Mouse (Mus musculus): ENCODE results near the gene Wnt5b. TPM values are rescaled to one million over a fixed set of nuclear protein-coding genes. Genes with fewer than 3 reads are reported as not detected.

Gene Wnt5b
- total RNA-seq, 1 experiment, result 3.5 TPM

- DNase-seq (ENCODE audit: low read depth, low spot score), result no peak
- Histone ChIP-seq H3K9ac (ENCODE audit: insufficient read depth, low read depth, low read length, poor library complexity, severe bottlenecking) (no peak overlapping the region), H3K27ac (ENCODE audit: insufficient read depth, low read depth, low read length, poor library complexity, severe bottlenecking) (no peak overlapping the region), H3K36me3 (ENCODE audit: control insufficient read depth, insufficient read depth, low read length, poor library complexity, severe bottlenecking) (peaks cover 14% of the 10 kb centered on the region), H3K4me1 (ENCODE audit: control insufficient read depth in 2 of 2, insufficient read depth in 2 of 2, low read length in 2 of 2, poor library complexity in 1 of 2) (peaks cover 0 to 7% of the 10 kb centered on the region in 2 experiments; a peak in 2 of 4 replicates), H3K4me3 (ENCODE audit: insufficient read depth in 1 of 2, low read depth in 1 of 2, low read length in 2 of 2, poor library complexity in 1 of 2, severe bottlenecking in 1 of 2) (no peak overlapping the region), H3K9me3 (ENCODE audit: control insufficient read depth, insufficient read depth, low read depth, low read length) (no peaks in the 10 kb centered on the region)
- in situ Hi-C loops (cut with MboI; ENCODE audit: low sequenced_read_pairs in 2 of 2, unreplicated experiment in 2 of 2), result no loop called here
- TF ChIP-seq MAFK (IDR thresholded peaks at IDR 0.05; ENCODE audit: insufficient read depth, low read depth, low read length) (peak; percentile 63; the same call in 1 of the 2 replicates), ZC3H11A (IDR thresholded peaks at IDR 0.05; ENCODE audit: borderline replicate concordance, low read depth, low read length) (no peak), ZNF384 (IDR thresholded peaks at IDR 0.05; ENCODE audit: low read depth, low read length) (no peak), CHD2 (IDR thresholded peaks at IDR 0.05; ENCODE audit: low read depth, low read length) (no peak), HCFC1 (IDR thresholded peaks at IDR 0.05; ENCODE audit: borderline replicate concordance, insufficient read depth, low read length) (no peak)
Observed at GRCm38 (mm10) chr6:119402976-119403375, 141.2 kb downstream of the Wnt5b start.

DNA sequence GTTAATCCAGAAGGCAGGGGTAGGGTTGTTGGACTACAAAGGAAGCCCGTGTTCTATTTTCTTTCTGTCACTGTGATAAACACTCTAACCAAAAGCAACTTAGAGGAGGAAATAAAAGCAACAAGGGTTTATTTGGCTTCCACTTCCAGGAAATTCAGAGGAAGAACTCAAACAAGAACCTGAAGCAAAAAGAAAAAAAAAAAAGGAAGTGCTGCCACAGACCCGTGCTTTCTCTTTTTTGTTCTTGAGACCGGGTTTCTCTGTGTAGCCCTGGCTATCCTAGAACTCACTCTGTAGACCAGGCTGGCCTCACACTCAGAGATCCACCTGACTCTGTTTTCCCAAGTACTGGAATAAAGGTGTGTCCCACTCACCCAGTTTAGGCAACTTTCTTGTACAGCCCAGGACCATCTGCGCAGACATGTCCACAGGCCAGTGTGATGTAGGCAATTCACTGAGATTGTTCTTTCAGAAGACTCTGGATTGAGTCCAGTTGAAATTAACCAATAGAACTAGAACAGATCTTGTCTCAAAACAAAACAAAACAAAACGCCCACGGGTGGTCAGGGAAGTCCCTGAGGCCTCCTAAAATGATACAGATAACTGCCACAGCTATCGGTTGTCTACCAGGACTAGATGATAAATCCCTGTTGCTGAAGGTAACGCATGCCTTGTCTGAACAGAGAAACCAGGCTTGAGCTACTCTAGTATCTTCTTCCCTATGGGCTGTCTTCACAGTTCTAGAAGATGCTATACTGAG lies 142.4 kb downstream of the Wnt5b start:
- TF ChIP-seq CHD2 (IDR thresholded peaks at IDR 0.05; ENCODE audit: low read depth, low read length) (no peak), ZNF384 (IDR thresholded peaks at IDR 0.05; ENCODE audit: low read depth, low read length) (no peak), ZC3H11A (IDR thresholded peaks at IDR 0.05; ENCODE audit: borderline replicate concordance, low read depth, low read length) (no peak), HCFC1 (IDR thresholded peaks at IDR 0.05; ENCODE audit: borderline replicate concordance, insufficient read depth, low read length) (no peak), MAFK (IDR thresholded peaks at IDR 0.05; ENCODE audit: insufficient read depth, low read depth, low read length) (no peak)
- DNase-seq (ENCODE audit: low read depth, low spot score), result no peak
- H3K9me3 ChIP-seq (ENCODE audit: control insufficient read depth, insufficient read depth, low read depth, low read length), result no peaks in the 10 kb centered on the region
- H3K36me3 ChIP-seq (ENCODE audit: control insufficient read depth, insufficient read depth, low read length, poor library complexity, severe bottlenecking), result peaks cover 19% of the 10 kb centered on the region
- H3K27ac ChIP-seq (ENCODE audit: insufficient read depth, low read depth, low read length, poor library complexity, severe bottlenecking), result no peak overlapping the region
- peaks cover 0 to 4% of the 10 kb centered on the region in 2 experiments; a peak in 1 of 4 replicates for H3K4me1 ChIP-seq (ENCODE audit: control insufficient read depth in 2 of 2, insufficient read depth in 2 of 2, low read length in 2 of 2, poor library complexity in 1 of 2)
- H3K9ac ChIP-seq (ENCODE audit: insufficient read depth, low read depth, low read length, poor library complexity, severe bottlenecking), result no peak overlapping the region
- in situ Hi-C loops (cut with MboI; ENCODE audit: low sequenced_read_pairs in 2 of 2, unreplicated experiment in 2 of 2), result no loop called here
- H3K4me3 ChIP-seq (ENCODE audit: insufficient read depth in 1 of 2, low read depth in 1 of 2, low read length in 2 of 2, poor library complexity in 1 of 2, severe bottlenecking in 1 of 2), result no peak overlapping the region

GRCm38 (mm10) chr6:119400649-119401048 lies 143.5 kb downstream of the Wnt5b start:
- no peak for TF ChIP-seq ZNF384 (IDR thresholded peaks at IDR 0.05; ENCODE audit: low read depth, low read length)
- no peak for TF ChIP-seq HCFC1 (IDR thresholded peaks at IDR 0.05; ENCODE audit: borderline replicate concordance, insufficient read depth, low read length)
- TF ChIP-seq MAFK (IDR thresholded peaks at IDR 0.05; ENCODE audit: insufficient read depth, low read depth, low read length), result no peak
- TF ChIP-seq ZC3H11A (IDR thresholded peaks at IDR 0.05; ENCODE audit: borderline replicate concordance, low read depth, low read length), result no peak
- TF ChIP-seq CHD2 (IDR thresholded peaks at IDR 0.05; ENCODE audit: low read depth, low read length), result no peak
- DNase-seq (ENCODE audit: low read depth, low spot score), result no peak
- Histone ChIP-seq H3K27ac (ENCODE audit: insufficient read depth, low read depth, low read length, poor library complexity, severe bottlenecking) (no peak overlapping the region), H3K9ac (ENCODE audit: insufficient read depth, low read depth, low read length, poor library complexity, severe bottlenecking) (no peak overlapping the region), H3K36me3 (ENCODE audit: control insufficient read depth, insufficient read depth, low read length, poor library complexity, severe bottlenecking) (peaks cover 15% of the 10 kb centered on the region), H3K4me3 (ENCODE audit: insufficient read depth in 1 of 2, low read depth in 1 of 2, low read length in 2 of 2, poor library complexity in 1 of 2, severe bottlenecking in 1 of 2) (no peak overlapping the region), H3K9me3 (ENCODE audit: control insufficient read depth, insufficient read depth, low read depth, low read length) (no peaks in the 10 kb centered on the region), H3K4me1 (ENCODE audit: control insufficient read depth in 2 of 2, insufficient read depth in 2 of 2, low read length in 2 of 2, poor library complexity in 1 of 2) (peaks cover 0 to 7% of the 10 kb centered on the region in 2 experiments; a peak in 2 of 4 replicates)
- in situ Hi-C loops (cut with MboI; ENCODE audit: low sequenced_read_pairs in 2 of 2, unreplicated experiment in 2 of 2), result no loop called here

GRCm38 (mm10) chr6:119399371-119399770 lies 144.8 kb downstream of the Wnt5b start:
- H3K27ac ChIP-seq (ENCODE audit: insufficient read depth, low read depth, low read length, poor library complexity, severe bottlenecking), result no peak overlapping the region
- H3K9ac ChIP-seq (ENCODE audit: insufficient read depth, low read depth, low read length, poor library complexity, severe bottlenecking), result no peak overlapping the region
- in situ Hi-C loops (cut with MboI; ENCODE audit: low sequenced_read_pairs in 2 of 2, unreplicated experiment in 2 of 2), result no loop called here

More at GRCm38 (mm10) chr6:119399371-119399770, 144.8 kb downstream of the Wnt5b start:
- no peaks in the 10 kb centered on the region for H3K9me3 ChIP-seq (ENCODE audit: control insufficient read depth, insufficient read depth, low read depth, low read length)
- DNase-seq (ENCODE audit: low read depth, low spot score), result no peak
- peaks cover 13% of the 10 kb centered on the region for H3K36me3 ChIP-seq (ENCODE audit: control insufficient read depth, insufficient read depth, low read length, poor library complexity, severe bottlenecking)
- peaks cover 0 to 7% of the 10 kb centered on the region in 2 experiments; a peak in 2 of 4 replicates for H3K4me1 ChIP-seq (ENCODE audit: control insufficient read depth in 2 of 2, insufficient read depth in 2 of 2, low read length in 2 of 2, poor library complexity in 1 of 2)
- TF ChIP-seq CHD2 (IDR thresholded peaks at IDR 0.05; ENCODE audit: low read depth, low read length) (no peak), MAFK (IDR thresholded peaks at IDR 0.05; ENCODE audit: insufficient read depth, low read depth, low read length) (no peak), ZNF384 (IDR thresholded peaks at IDR 0.05; ENCODE audit: low read depth, low read length) (no peak), ZC3H11A (IDR thresholded peaks at IDR 0.05; ENCODE audit: borderline replicate concordance, low read depth, low read length) (no peak), HCFC1 (IDR thresholded peaks at IDR 0.05; ENCODE audit: borderline replicate concordance, insufficient read depth, low read length) (no peak)
- no peak overlapping the region for H3K4me3 ChIP-seq (ENCODE audit: insufficient read depth in 1 of 2, low read depth in 1 of 2, low read length in 2 of 2, poor library complexity in 1 of 2, severe bottlenecking in 1 of 2)
